Mouse (Mus musculus): ENCODE results near the gene Tmem164. TPM values are rescaled to one million over a fixed set of nuclear protein-coding genes. Genes with fewer than 3 reads are reported as not detected.

The Tmem164 gene
- total and polyA plus RNA-seq, 3 experiments = 41.1 to 110 (median 64.3) TPM

DNA sequence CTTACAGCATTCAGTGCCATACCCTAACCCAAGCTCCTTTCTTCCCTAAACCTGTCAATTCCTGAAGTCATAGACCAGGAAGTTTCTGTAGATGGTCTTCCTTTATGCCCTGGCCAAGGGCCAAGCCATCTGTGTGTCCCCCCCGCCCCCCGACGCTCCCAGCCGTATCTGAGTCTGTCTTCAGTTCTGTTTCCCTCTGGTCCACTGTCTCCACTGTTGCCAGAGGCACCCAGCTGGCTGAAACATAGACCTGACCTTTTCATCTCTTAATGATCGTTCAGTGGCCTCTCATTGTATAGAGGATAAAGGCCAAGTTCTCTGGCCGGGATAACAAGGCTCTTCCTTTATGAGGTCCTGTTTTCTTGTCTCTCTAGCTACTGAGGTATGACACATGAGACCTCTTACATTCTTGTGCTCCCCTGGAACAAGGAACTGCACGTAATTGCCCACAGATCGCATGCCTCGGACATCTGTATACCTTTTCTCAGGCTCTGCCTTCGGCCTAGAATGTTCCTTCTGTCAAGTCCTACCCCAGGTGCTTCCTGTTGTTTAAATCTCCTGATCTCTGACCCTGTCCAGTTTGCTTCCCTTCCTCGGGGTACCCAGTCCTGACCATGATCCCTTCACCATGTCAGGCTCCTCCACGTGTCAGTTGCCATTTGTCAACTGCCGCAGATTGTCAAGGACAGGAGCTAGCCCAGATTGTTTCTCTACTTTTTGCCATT, 147.1 kb downstream of the Tmem164 start:
- ATAC-seq (ENCODE audit: extremely low read depth, insufficient number of reproducible peaks, low FRiP score, poor library complexity, severe bottlenecking) = no peak
- Histone ChIP-seq H3K27me3 (ENCODE audit: insufficient read depth, low read length) (no peaks in the 10 kb centered on the region), H3K4me3 (ENCODE audit: low read depth, low read length) (no peak overlapping the region), H3K36me3 (replicated peaks) (peaks cover 72% of the 10 kb centered on the region), H3K9me3 (replicated peaks) (no peaks in the 10 kb centered on the region), H3K4me1 (ENCODE audit: insufficient read depth, low read depth, low read length) (peaks cover 11% of the 10 kb centered on the region; the same call in 1 of the 2 replicates)
- TF ChIP-seq POLR2AphosphoS5 (IDR thresholded peaks at IDR 0.05; ENCODE audit: insufficient replicate concordance, low read depth, low read length) (no peak), GATA2 (IDR thresholded peaks at IDR 0.05; ENCODE audit: borderline replicate concordance, low read depth, low read length) (no peak), TAL1 (conservative IDR thresholded peaks at IDR 0.05; ENCODE audit: low read depth, low read length) (no peak), GATA1 (IDR thresholded peaks at IDR 0.05; ENCODE audit: borderline replicate concordance, low read length) (no peak), CTCF (IDR thresholded peaks at IDR 0.05; ENCODE audit: low read depth, low read length) (no peak)
- no peak for DNase-seq (ENCODE audit: low spot score)

DNA sequence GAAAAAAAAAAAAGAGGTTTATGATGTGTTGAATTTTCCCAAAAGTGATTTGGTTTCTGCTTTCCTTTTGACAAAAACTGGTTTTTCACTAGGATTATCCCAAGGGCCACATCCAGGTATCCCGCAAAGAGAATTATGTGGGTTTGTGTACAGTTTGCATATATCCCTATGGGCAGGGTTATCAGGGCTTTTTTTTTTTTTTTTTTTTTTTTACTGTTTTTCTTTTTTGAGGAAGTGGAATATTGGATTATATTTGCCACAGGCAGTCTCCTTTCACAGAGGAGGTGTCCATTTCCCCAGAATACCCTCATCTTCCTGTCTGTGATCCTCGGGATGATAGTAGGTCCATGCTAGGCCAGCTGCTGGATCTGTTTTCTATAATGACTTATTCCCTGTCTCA, 148.1 kb downstream of the Tmem164 start:
- ATAC-seq (ENCODE audit: extremely low read depth, insufficient number of reproducible peaks, low FRiP score, poor library complexity, severe bottlenecking) = no peak
- no peaks in the 10 kb centered on the region for H3K27me3 ChIP-seq (ENCODE audit: insufficient read depth, low read length)
- peaks cover 11% of the 10 kb centered on the region; the same call in 1 of the 2 replicates for H3K4me1 ChIP-seq (ENCODE audit: insufficient read depth, low read depth, low read length)
- no peaks in the 10 kb centered on the region for H3K9me3 ChIP-seq (replicated peaks)
- TF ChIP-seq GATA2 (IDR thresholded peaks at IDR 0.05; ENCODE audit: borderline replicate concordance, low read depth, low read length) (no peak), CTCF (IDR thresholded peaks at IDR 0.05; ENCODE audit: low read depth, low read length) (no peak), GATA1 (IDR thresholded peaks at IDR 0.05; ENCODE audit: borderline replicate concordance, low read length) (no peak), TAL1 (conservative IDR thresholded peaks at IDR 0.05; ENCODE audit: low read depth, low read length) (no peak), POLR2AphosphoS5 (IDR thresholded peaks at IDR 0.05; ENCODE audit: insufficient replicate concordance, low read depth, low read length) (no peak)
- peaks cover 73% of the 10 kb centered on the region for H3K36me3 ChIP-seq (replicated peaks)
- DNase-seq (ENCODE audit: low spot score) = no peak
- no peak overlapping the region for H3K4me3 ChIP-seq (ENCODE audit: low read depth, low read length)

DNA sequence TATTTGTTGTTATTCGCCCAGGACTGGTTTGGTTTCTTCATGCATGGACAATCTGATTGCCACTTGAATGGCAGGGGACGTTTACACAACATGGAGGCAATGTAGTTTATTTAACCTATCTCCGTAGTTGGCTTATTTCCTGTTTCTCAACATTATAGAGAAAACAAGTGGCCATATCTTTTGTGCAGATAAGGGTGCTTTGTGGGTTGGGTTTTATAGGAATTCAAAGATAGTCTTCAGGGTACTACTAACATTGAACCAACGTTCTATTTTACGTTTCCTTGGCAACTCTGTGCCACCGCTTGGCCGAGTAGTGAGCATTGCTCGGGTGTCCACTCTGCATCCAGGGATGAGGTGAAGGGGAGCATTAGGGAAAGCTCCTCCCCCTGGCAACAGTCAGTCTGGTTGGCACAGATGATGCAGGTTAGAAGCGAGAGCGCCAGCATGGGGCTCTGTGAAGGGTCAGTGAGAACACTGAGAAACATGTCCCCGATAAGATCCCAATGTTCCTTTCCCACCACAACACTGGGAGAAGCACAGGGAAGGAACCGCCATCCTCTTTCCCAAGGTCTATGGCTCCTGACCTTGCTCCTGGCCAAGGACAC, 148.8 kb downstream of the Tmem164 start:
- H3K27me3 ChIP-seq (ENCODE audit: insufficient read depth, low read length) = no peaks in the 10 kb centered on the region
- no peaks in the 10 kb centered on the region for H3K9me3 ChIP-seq (replicated peaks)
- no peak overlapping the region for H3K4me3 ChIP-seq (ENCODE audit: low read depth, low read length)
- no peak for ATAC-seq (ENCODE audit: extremely low read depth, insufficient number of reproducible peaks, low FRiP score, poor library complexity, severe bottlenecking)
- H3K36me3 ChIP-seq (replicated peaks) = peaks cover 80% of the 10 kb centered on the region
- H3K4me1 ChIP-seq (ENCODE audit: insufficient read depth, low read depth, low read length) = peaks cover 11% of the 10 kb centered on the region; the same call in 1 of the 2 replicates
- no peak for TF ChIP-seq CTCF (IDR thresholded peaks at IDR 0.05; ENCODE audit: low read depth, low read length)
- no peak for TF ChIP-seq TAL1 (conservative IDR thresholded peaks at IDR 0.05; ENCODE audit: low read depth, low read length)
- TF ChIP-seq GATA1 (IDR thresholded peaks at IDR 0.05; ENCODE audit: borderline replicate concordance, low read length) = no peak
- no peak for TF ChIP-seq GATA2 (IDR thresholded peaks at IDR 0.05; ENCODE audit: borderline replicate concordance, low read depth, low read length)
- TF ChIP-seq POLR2AphosphoS5 (IDR thresholded peaks at IDR 0.05; ENCODE audit: insufficient replicate concordance, low read depth, low read length) = no peak
- no peak for DNase-seq (ENCODE audit: low spot score)

DNA sequence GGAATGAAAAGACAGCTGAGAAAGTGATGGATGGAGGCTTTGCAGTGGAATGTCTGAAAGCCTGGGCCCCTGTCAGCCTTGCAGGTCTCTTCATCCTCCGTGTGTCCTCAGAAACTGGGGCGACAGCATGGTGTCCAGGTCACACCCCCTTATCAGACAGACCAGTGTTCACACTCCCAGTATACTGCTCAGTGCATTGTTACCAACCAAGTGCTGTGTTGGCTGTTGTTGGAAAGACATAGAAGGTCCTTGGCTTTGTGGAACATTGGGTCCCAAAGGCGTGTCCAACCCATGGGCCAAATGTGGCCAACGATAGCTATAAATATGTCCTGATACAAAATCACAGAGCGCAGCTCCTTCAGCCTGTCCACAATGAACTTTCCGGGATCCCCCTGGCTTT, 149.4 kb downstream of the Tmem164 start:
- no peak for ATAC-seq (ENCODE audit: extremely low read depth, insufficient number of reproducible peaks, low FRiP score, poor library complexity, severe bottlenecking)
- no peak for DNase-seq (ENCODE audit: low spot score)
- Histone ChIP-seq H3K4me3 (ENCODE audit: low read depth, low read length) (no peak overlapping the region), H3K9me3 (replicated peaks) (no peaks in the 10 kb centered on the region), H3K36me3 (replicated peaks) (peaks cover 86% of the 10 kb centered on the region), H3K27me3 (ENCODE audit: insufficient read depth, low read length) (no peaks in the 10 kb centered on the region), H3K4me1 (ENCODE audit: insufficient read depth, low read depth, low read length) (peaks cover 11% of the 10 kb centered on the region; the same call in 1 of the 2 replicates)
- TF ChIP-seq POLR2AphosphoS5 (IDR thresholded peaks at IDR 0.05; ENCODE audit: insufficient replicate concordance, low read depth, low read length) (no peak), CTCF (IDR thresholded peaks at IDR 0.05; ENCODE audit: low read depth, low read length) (no peak), GATA1 (IDR thresholded peaks at IDR 0.05; ENCODE audit: borderline replicate concordance, low read length) (no peak), TAL1 (conservative IDR thresholded peaks at IDR 0.05; ENCODE audit: low read depth, low read length) (no peak), GATA2 (IDR thresholded peaks at IDR 0.05; ENCODE audit: borderline replicate concordance, low read depth, low read length) (no peak)

DNA sequence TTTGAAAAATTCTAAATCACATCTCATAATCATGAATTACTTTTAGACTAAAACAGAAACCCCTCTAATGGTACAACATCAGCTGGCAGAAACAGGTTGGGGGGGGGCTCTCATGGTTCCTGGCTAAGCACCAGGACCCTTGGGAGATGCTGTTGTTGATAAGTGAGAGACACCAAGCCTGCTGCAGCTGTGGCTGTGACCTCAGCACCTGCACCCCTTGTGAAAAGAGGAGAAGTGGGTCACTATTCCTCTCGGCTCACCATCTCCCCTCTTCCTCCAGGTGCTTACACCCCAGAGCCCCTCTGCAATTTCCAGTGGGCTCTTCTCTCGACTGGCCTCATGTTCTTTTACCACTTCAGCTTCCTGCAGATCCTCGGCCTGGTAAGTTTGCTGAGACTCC, 151.0 kb downstream of the Tmem164 start:
- H3K4me3 ChIP-seq (ENCODE audit: low read depth, low read length) = no peak overlapping the region
- H3K9me3 ChIP-seq (replicated peaks) = no peaks in the 10 kb centered on the region
- no peaks in the 10 kb centered on the region for H3K27me3 ChIP-seq (ENCODE audit: insufficient read depth, low read length)
- peaks cover 16% of the 10 kb centered on the region; the same call in 1 of the 2 replicates for H3K4me1 ChIP-seq (ENCODE audit: insufficient read depth, low read depth, low read length)
- TF ChIP-seq GATA2 (IDR thresholded peaks at IDR 0.05; ENCODE audit: borderline replicate concordance, low read depth, low read length) (no peak), TAL1 (conservative IDR thresholded peaks at IDR 0.05; ENCODE audit: low read depth, low read length) (no peak), CTCF (IDR thresholded peaks at IDR 0.05; ENCODE audit: low read depth, low read length) (no peak), GATA1 (IDR thresholded peaks at IDR 0.05; ENCODE audit: borderline replicate concordance, low read length) (no peak), POLR2AphosphoS5 (IDR thresholded peaks at IDR 0.05; ENCODE audit: insufficient replicate concordance, low read depth, low read length) (no peak)
- ATAC-seq (ENCODE audit: extremely low read depth, insufficient number of reproducible peaks, low FRiP score, poor library complexity, severe bottlenecking) (no peak), DNase-seq (ENCODE audit: low spot score) (no peak)
- H3K36me3 ChIP-seq (replicated peaks) = peaks cover 86% of the 10 kb centered on the region

DNA sequence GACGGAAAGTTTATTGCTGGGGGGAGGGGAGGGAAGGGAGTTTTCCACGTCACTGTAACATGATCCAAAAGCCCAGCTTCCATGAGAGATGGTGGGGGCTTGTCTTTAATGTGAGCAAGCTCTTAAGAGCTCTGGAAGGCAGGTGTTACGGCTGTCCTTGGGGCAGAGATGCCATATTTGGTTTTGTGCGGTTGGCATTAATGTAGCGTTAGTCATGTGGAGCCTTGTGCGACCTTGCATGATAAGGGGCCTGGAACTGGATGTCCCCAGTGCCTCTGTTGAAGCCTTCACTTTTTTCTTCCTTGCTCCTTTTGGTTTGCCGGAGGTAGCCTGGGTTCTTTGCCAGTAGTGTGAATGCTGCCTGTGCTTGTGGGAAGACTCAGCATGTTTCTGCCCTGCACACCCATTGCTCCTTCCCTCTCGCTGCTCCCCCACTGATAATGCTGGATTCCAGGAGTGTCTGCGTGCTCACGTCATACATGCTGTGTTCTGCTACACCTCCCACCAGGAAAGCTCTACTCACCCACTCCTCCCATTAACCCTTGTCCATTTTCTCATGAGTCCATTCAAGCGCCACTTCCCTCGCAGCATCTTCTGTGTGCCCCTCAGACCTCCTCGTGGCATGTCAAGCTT, 152.1 kb downstream of the Tmem164 start:
- no peaks in the 10 kb centered on the region for H3K9me3 ChIP-seq (replicated peaks)
- H3K36me3 ChIP-seq (replicated peaks) = peaks cover 91% of the 10 kb centered on the region
- no peaks in the 10 kb centered on the region for H3K27me3 ChIP-seq (ENCODE audit: insufficient read depth, low read length)
- DNase-seq (ENCODE audit: low spot score) = no peak
- TF ChIP-seq POLR2AphosphoS5 (IDR thresholded peaks at IDR 0.05; ENCODE audit: insufficient replicate concordance, low read depth, low read length) (no peak), TAL1 (conservative IDR thresholded peaks at IDR 0.05; ENCODE audit: low read depth, low read length) (no peak), CTCF (IDR thresholded peaks at IDR 0.05; ENCODE audit: low read depth, low read length) (no peak), GATA1 (IDR thresholded peaks at IDR 0.05; ENCODE audit: borderline replicate concordance, low read length) (no peak), GATA2 (IDR thresholded peaks at IDR 0.05; ENCODE audit: borderline replicate concordance, low read depth, low read length) (no peak)
- H3K4me1 ChIP-seq (ENCODE audit: insufficient read depth, low read depth, low read length) = peaks cover 16% of the 10 kb centered on the region; the same call in 1 of the 2 replicates
- no peak overlapping the region for H3K4me3 ChIP-seq (ENCODE audit: low read depth, low read length)
- no peak for ATAC-seq (ENCODE audit: extremely low read depth, insufficient number of reproducible peaks, low FRiP score, poor library complexity, severe bottlenecking)

Data from G1E (cell line).